Mouse (Mus musculus) adrenal gland, adult 8-10 months (tissue): ENCODE data around the gene Itgb2. TPM values are rescaled to one million over a fixed set of nuclear protein-coding genes. Genes with fewer than 3 reads are reported as not detected.

Source experiments
- DNase-seq: peaks from one replicate; pipeline ENCODE4 v3.0.0; 2022
- total RNA-seq, 4 experiments: library from RNA; stranded (reverse); gene quantifications; 2 replicates each; pipeline ENCODE4 v1.2.4; 2022

Itgb2 gene
- total RNA-seq, 4 experiments from 2014 or later = 8.6 to 16.8 (median 13.5) TPM

GRCm38 (mm10) chr10:77589749-77590148, 59.7 kb downstream of the Itgb2 start:
- no peak for DNase-seq

- no peak for DNase-seq
These were observed 60.8 kb downstream of the Itgb2 start for GRCm38 (mm10) chr10:77590812-77591211.

- DNase-seq = no peak
These were observed 61.5 kb downstream of the Itgb2 start for GRCm38 (mm10) chr10:77591546-77591945.

GRCm38 (mm10) chr10:77596060-77596459, 66.0 kb downstream of the Itgb2 start:
- DNase-seq = no peak

GRCm38 (mm10) chr10:77603021-77603420, 73.0 kb downstream of the Itgb2 start:
- DNase-seq = no peak

- no peak for DNase-seq
These were observed 74.1 kb downstream of the Itgb2 start for GRCm38 (mm10) chr10:77604111-77604510.

- DNase-seq = no peak
These were observed 74.9 kb downstream of the Itgb2 start for GRCm38 (mm10) chr10:77604958-77605357.

- DNase-seq = no peak
These were observed 75.3 kb downstream of the Itgb2 start for GRCm38 (mm10) chr10:77605368-77605767.

GRCm38 (mm10) chr10:77605908-77606826, 76.1 kb downstream of the Itgb2 start, which contains the start of the genes Sumo3 and Gm49325:
Gene Sumo3 (plus strand): TSS chr10:77606097.
Gene Gm49325 (plus strand): TSS chr10:77606197.
- DNase-seq = peak; percentile 96

GRCm38 (mm10) chr10:77606855-77607254, 76.8 kb downstream of the Itgb2 start:
- DNase-seq = no peak

GRCm38 (mm10) chr10:77607441-77607840, 77.4 kb downstream of the Itgb2 start:
- DNase-seq = no peak

GRCm38 (mm10) chr10:77608589-77608988, 78.5 kb downstream of the Itgb2 start:
- no peak for DNase-seq

GRCm38 (mm10) chr10:77610221-77610961, 80.3 kb downstream of the Itgb2 start:
- DNase-seq = no peak

GRCm38 (mm10) chr10:77613409-77613808, 83.4 kb downstream of the Itgb2 start:
- DNase-seq = peak; percentile 50

Other genes with a start within 250 kb of the Itgb2 start
- 10 to 100 TPM; 17.2 to 74.1 (median 37.1) TPM for gene Adarb1, start 112.0 kb upstream of the Itgb2 start, total RNA-seq
- gene Fam207a, start 14.5 kb upstream of the Itgb2 start, total RNA-seq = 10 to 100 TPM; 20.4 to 28.8 (median 24.8) TPM
- gene Pttg1ip, start 51.5 kb downstream of the Itgb2 start, total RNA-seq = 100 to 1,000 TPM; 207 to 236 (median 225) TPM
- gene Sumo3, start 75.8 kb downstream of the Itgb2 start, total RNA-seq = 100 to 1,000 TPM in 3 of 4 experiments, 10 to 100 TPM in 1; 98.9 to 125 (median 115) TPM
- 10 to 100 TPM; 15.2 to 24.8 (median 18.1) TPM for gene Gm49325, start 75.9 kb downstream of the Itgb2 start, total RNA-seq
- gene Ube2g2, start 92.0 kb downstream of the Itgb2 start, total RNA-seq = 10 to 100 TPM; 46.0 to 63.0 (median 53.7) TPM
- 1 to 10 TPM in 1 of 4 experiments, under 1 TPM in 3; 0.15 to 1.4 (median 0.81) TPM for gene Tspear, start 156.3 kb downstream of the Itgb2 start, total RNA-seq
- gene Gm19402, start 160.5 kb downstream of the Itgb2 start, total RNA-seq = not detected
- not detected for gene Gm9508, start 167.0 kb downstream of the Itgb2 start, total RNA-seq
- gene Gm10272, start 176.4 kb downstream of the Itgb2 start, total RNA-seq = not detected
- not detected for gene Gm10024, start 181.2 kb downstream of the Itgb2 start, total RNA-seq
- gene Gm10142, start 185.6 kb downstream of the Itgb2 start, total RNA-seq = not detected
- gene Krtap12-1, start 190.3 kb downstream of the Itgb2 start, total RNA-seq = not detected
- gene Gm10100, start 196.2 kb downstream of the Itgb2 start, total RNA-seq = not detected
- not detected for gene Gm18596, start 212.4 kb downstream of the Itgb2 start, total RNA-seq
- gene Gm9736, start 221.1 kb downstream of the Itgb2 start, total RNA-seq = not detected
- gene Gm3233, start 229.4 kb downstream of the Itgb2 start, total RNA-seq = not detected
- not detected for gene Gm3238, start 241.1 kb downstream of the Itgb2 start, total RNA-seq
- gene Gm7138, start 246.7 kb downstream of the Itgb2 start, total RNA-seq = not detected